Mouse (Mus musculus) ES-E14 (cell line): ENCODE measurements around the gene Mum1. TPM values are rescaled to one million over a fixed set of nuclear protein-coding genes. Genes with fewer than 3 reads are reported as not detected.

Experiments used
- DNase-seq: peaks from one replicate; pipeline ENCODE4 v3.0.0-alpha.2; 2013; ENCODE audit warnings: low read depth, low spot score
- H3K27ac ChIP-seq: 2 replicates; pipeline ENCODE4 v1.5.1; 2012; ENCODE audit warnings: low read depth, mild to moderate bottlenecking, low read length, moderate library complexity, mixed read lengths; ENCODE audit not compliant: poor library complexity, insufficient read depth, severe bottlenecking
- H3K36me3 ChIP-seq: 2 replicates; pipeline ENCODE4 v1.6.1; 2012; ENCODE audit warnings: mild to moderate bottlenecking, low read length, moderate library complexity, mixed read lengths; ENCODE audit not compliant: control insufficient read depth, poor library complexity, insufficient read depth, severe bottlenecking
- H3K4me1 ChIP-seq, 2 experiments: fragments of 150-350 bp in 1 of 2; sonication (generic) in 1 of 2; 2 replicates each; pipeline ENCODE4 v1.6.1; 2012; ENCODE audit warnings: low read length in 2 of 2, mild to moderate bottlenecking in 1 of 2, mixed read lengths in 1 of 2; ENCODE audit not compliant: control insufficient read depth in 2 of 2, insufficient read depth in 2 of 2, poor library complexity in 1 of 2
- H3K4me3 ChIP-seq, 2 experiments: fragments of 150-350 bp in 1 of 2; sonication (generic) in 1 of 2; 2 replicates each; pipeline ENCODE4 v1.5.1; 2012; ENCODE audit warnings: low read length in 2 of 2, low read depth in 1 of 2, mild to moderate bottlenecking in 1 of 2, mixed read lengths in 1 of 2; ENCODE audit not compliant: insufficient read depth in 1 of 2, poor library complexity in 1 of 2, severe bottlenecking in 1 of 2
- H3K9ac ChIP-seq: 2 replicates; pipeline ENCODE4 v1.6.1; 2012; ENCODE audit warnings: low read depth, mild to moderate bottlenecking, low read length, mixed read lengths; ENCODE audit not compliant: poor library complexity, insufficient read depth, severe bottlenecking
- H3K9me3 ChIP-seq: fragments of 150-350 bp; sonication (generic); 2 replicates; pipeline ENCODE4 v1.6.1; 2012; ENCODE audit warnings: low read depth, mild to moderate bottlenecking, low read length; ENCODE audit not compliant: control insufficient read depth, insufficient read depth
- CHD2 ChIP-seq: IDR thresholded peaks from 2 replicates; pipeline ENCODE4 v1.6.1; 2014; ENCODE audit warnings: mild to moderate bottlenecking, low read depth, low read length, inconsistent platforms
- HCFC1 ChIP-seq: IDR thresholded peaks from 2 replicates; pipeline ENCODE4 v1.6.1; 2012; ENCODE audit warnings: low read length, inconsistent platforms, borderline replicate concordance; ENCODE audit not compliant: insufficient read depth
- MAFK ChIP-seq: IDR thresholded peaks from 2 replicates; pipeline ENCODE4 v1.6.1; 2014; ENCODE audit warnings: mild to moderate bottlenecking, low read depth, low read length, inconsistent platforms; ENCODE audit not compliant: insufficient read depth
- ZC3H11A ChIP-seq: IDR thresholded peaks from 2 replicates; pipeline ENCODE4 v1.6.1; 2012; ENCODE audit warnings: low read depth, mild to moderate bottlenecking, inconsistent platforms, low read length, borderline replicate concordance
- ZNF384 ChIP-seq: IDR thresholded peaks from 2 replicates; pipeline ENCODE4 v1.6.1; 2012; ENCODE audit warnings: low read depth, low read length, inconsistent platforms
- in situ Hi-C, 2 experiments: fragments of 600-800 bp; cut with MboI; formaldehyde crosslinking; loops; one replicate each; pipeline ENCODE4 v1.15.1; 2025; ENCODE audit warnings: low sequenced_read_pairs in 2 of 2, inconsistent platforms in 1 of 2; ENCODE audit not compliant: unreplicated experiment in 2 of 2
- total RNA-seq: library from RNA; depleted of rRNA; stranded (reverse); fragments of 300-350 nt; gene quantifications from 2 replicates; pipeline ENCODE4 v1.2.3, GENCODE M21; 2012

Mum1 gene
- total RNA-seq, 1 experiment = 80.8 TPM

- Histone ChIP-seq H3K27ac (peak overlapping the region; percentile 64), H3K36me3 (peaks cover 18% of the 10 kb centered on the region), H3K9ac (peak overlapping the region; percentile 96), H3K4me3 (peak overlapping the region; percentile 93 to 98), H3K9me3 (no peaks in the 10 kb centered on the region), H3K4me1 (peaks cover 0 to 10% of the 10 kb centered on the region in 2 experiments; a peak in 2 of 4 replicates)
- TF ChIP-seq MAFK = no peak
- no peak for TF ChIP-seq ZC3H11A
- no peak for TF ChIP-seq HCFC1
- TF ChIP-seq CHD2 = no peak
- TF ChIP-seq ZNF384 = no peak
- in situ Hi-C loops = no loop called here
- no peak for DNase-seq
Observed at GRCm38 (mm10) chr10:80265149-80265486, 38.9 kb downstream of the Mum1 start.

- Histone ChIP-seq H3K9me3 (no peaks in the 10 kb centered on the region), H3K4me3 (no peak overlapping the region), H3K27ac (no peak overlapping the region), H3K9ac (0 out of 2 replicates have a peak overlapping the region, but pooled peaks have one; percentile 11), H3K36me3 (peaks cover 38% of the 10 kb centered on the region), H3K4me1 (peaks cover 0 to 11% of the 10 kb centered on the region in 2 experiments; a peak in 2 of 4 replicates)
- no peak for TF ChIP-seq ZC3H11A
- DNase-seq = no peak
- in situ Hi-C loops = no loop called here
Observed at GRCm38 (mm10) chr10:80270099-80270498, 43.9 kb downstream of the Mum1 start.

GRCm38 (mm10) chr10:80270734-80271181 lies 44.5 kb downstream of the Mum1 start:
- Histone ChIP-seq H3K9ac (peak overlapping the region; percentile 11; the same call in 1 of the 2 replicates), H3K36me3 (peaks cover 38% of the 10 kb centered on the region), H3K9me3 (no peaks in the 10 kb centered on the region), H3K4me3 (no peak overlapping the region), H3K27ac (no peak overlapping the region), H3K4me1 (peaks cover 0 to 11% of the 10 kb centered on the region in 2 experiments; a peak in 2 of 4 replicates)
- TF ChIP-seq CHD2 (no peak), ZC3H11A (no peak), HCFC1 (no peak)
- DNase-seq = no peak
- in situ Hi-C loops = no loop called here

GRCm38 (mm10) chr10:80271186-80271843 lies 45.1 kb downstream of the Mum1 start:
- no peak overlapping the region for H3K9ac ChIP-seq
- in situ Hi-C loops = no loop called here
- H3K36me3 ChIP-seq = peaks cover 43% of the 10 kb centered on the region
- H3K4me1 ChIP-seq = peaks cover 0 to 13% of the 10 kb centered on the region in 2 experiments; a peak in 2 of 4 replicates
- no peaks in the 10 kb centered on the region for H3K9me3 ChIP-seq
- no peak overlapping the region for H3K27ac ChIP-seq
- TF ChIP-seq HCFC1 (no peak), ZNF384 (no peak), ZC3H11A (no peak), MAFK (no peak), CHD2 (no peak)
- no peak overlapping the region for H3K4me3 ChIP-seq
- no peak for DNase-seq
